Mouse (Mus musculus) testis, postnatal 10 days (tissue): Measurements from ENCODE around the gene Itgal.
"Not testable (repeated sequence)": the region's sequence is repeated elsewhere in the genome, so short reads cannot be mapped to it uniquely, and the experiment has no call there.

Experiments
- DNase-seq: peaks from one replicate; pipeline ENCODE4 v3.0.0; 2021; ENCODE audit warnings: low spot score

The Itgal gene

DNA sequence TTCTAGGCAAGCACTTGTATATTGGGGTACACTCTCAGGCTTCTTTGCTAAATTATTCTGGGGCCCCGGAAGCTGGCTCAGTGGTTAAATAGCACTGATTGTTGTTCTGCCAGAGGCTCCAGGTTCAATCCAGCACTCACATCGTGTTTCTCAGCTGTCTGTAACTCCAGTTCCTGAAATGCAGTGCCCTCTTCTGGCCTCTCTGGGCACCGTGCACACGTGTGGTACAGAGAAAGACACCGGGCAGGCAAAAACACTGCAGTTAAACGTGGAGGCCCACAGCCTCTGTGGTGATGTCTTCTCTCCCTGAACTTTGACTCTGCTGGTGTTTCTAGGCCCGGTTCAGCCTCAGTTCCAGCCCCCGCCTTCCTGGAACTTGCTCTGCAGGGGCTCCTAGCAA, 17.7 kb upstream of the Itgal start:
- peak; percentile 57 for DNase-seq

DNA sequence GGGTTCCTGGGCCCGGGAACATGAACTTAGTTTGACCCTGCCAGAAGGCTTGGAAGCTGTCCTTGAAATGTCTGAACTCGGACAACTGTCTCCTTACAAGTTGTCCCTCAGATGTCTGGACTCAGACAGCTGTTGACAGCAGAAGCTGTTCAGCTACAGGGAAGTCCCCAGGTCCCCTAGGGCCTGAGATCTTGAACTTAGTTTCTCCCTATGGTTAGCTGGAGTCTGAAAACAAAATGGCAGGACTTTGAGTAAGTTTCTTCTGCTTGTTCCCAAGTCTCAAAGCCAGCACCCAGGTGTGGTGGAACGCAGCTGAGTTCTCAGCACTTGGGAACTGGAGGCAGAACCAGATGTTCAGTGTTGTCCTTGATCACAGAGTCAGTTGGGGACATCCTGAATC, 16.0 kb upstream of the Itgal start:
- DNase-seq: no peak

DNA sequence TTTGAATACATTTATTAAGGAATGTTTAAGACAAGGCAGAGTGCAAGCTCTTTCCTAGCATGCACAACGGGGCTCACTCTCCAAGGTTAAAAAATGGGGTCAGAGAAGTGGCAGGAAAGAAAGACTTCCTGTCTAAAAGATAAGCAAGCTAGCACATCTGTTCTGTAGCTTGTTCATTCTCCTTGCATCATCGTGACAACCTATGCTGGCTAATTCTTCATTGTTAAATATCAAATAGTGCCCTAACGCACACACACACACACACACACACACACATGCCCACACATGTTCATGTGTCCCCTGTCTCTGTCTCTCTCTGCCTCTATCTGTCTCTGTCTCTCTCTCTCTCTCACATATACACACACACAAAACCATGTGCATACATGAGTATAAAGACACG, 14.9 kb upstream of the Itgal start:
- DNase-seq: no peak

DNA sequence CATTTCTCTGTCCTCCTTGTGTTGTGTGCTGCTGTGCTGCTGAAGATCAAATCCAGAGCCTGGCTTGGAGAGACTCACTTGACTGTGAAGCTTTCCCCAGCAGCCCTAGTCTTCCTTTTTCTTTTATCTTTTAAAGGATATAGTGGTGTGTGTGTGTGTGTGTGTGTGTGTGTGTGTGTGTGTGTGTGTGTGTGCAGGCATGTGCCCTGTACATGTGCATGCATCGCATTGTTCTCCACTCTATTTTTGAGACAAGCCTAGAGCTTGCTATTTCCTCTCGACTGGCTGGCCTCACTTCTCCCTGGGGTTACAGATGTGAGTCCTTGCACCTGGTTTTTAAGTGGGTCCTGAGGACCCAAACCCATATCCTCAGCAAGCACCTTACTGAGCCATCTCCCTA, 13.9 kb upstream of the Itgal start:
- no peak for DNase-seq

DNA sequence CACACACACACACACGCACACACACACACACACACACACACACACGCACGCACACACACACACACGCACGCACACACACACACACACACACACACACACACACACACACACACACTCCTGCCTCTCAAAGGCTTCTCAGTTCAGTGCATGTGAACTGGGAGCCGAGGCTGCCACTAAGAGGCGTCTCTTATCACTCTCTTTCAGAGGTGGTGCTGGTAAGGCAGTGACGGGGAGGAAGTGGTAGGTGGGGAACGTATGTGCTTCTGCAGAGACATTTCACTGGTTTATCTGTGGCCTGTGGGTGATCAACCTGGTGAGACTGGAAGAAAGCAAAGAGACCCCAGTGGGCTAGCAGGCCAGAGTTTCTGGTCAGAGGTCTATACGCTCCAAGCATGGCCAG, 10.9 kb upstream of the Itgal start:
- DNase-seq: no peak

DNA sequence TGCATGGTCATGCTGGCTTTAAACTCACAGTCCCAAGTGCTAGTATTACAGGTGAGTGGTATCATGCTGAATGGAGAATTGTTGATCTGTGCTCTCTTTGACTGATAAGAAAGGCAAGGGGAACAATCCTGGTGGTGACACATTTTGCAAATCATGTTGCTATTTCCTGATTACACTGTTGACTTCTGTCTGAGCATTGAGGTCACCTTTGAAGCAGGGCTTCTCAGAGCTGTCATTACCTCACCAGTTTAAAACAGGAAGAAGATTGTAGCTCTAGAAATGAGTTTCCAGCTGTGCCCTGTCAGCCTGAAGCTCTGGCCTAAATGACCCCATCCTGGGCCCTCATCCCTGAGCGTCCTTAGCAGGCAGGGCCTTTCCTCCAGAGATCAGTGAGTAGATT, 8.1 kb upstream of the Itgal start:
- no peak for DNase-seq

DNA sequence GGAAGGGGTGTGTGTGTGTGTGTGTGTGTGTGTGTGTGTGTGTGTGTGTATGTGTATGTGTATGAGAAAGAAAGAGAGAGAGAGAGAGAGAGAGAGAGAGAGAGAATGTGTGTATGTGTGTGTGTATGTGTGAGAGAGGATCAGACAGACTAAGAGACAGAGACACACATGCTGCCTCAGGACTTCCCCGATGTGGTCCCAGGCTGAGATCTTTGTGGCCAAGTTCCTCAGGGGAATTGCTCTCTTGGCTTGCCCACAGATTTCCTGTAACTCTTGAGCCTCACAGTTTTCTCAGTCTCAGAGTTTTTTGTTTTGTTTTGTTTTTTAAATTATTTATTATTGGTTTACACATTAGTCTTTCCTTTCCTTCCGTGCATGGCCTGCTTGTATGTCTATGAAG, 6.8 kb upstream of the Itgal start:
- no peak for DNase-seq

DNA sequence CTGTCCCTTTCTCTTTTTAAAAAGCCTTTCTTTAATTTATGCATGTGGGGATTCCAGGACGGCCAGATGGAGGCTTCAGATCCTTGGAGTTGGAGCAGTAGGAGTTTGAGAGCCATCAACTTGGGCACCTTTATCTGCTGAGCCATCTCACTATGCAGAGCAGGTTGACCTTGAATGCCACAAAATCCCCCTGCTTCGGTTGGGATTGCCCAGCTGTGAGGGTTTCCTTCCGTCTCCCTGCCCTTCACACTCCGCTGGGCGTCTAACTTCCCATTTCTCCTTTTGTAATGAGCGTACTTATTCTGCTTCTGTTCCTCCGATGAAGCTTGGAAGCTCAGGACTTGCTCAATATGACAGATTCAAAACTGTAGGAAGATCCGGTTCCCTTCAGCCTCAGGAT, 5.9 kb upstream of the Itgal start:
- no peak for DNase-seq

DNA sequence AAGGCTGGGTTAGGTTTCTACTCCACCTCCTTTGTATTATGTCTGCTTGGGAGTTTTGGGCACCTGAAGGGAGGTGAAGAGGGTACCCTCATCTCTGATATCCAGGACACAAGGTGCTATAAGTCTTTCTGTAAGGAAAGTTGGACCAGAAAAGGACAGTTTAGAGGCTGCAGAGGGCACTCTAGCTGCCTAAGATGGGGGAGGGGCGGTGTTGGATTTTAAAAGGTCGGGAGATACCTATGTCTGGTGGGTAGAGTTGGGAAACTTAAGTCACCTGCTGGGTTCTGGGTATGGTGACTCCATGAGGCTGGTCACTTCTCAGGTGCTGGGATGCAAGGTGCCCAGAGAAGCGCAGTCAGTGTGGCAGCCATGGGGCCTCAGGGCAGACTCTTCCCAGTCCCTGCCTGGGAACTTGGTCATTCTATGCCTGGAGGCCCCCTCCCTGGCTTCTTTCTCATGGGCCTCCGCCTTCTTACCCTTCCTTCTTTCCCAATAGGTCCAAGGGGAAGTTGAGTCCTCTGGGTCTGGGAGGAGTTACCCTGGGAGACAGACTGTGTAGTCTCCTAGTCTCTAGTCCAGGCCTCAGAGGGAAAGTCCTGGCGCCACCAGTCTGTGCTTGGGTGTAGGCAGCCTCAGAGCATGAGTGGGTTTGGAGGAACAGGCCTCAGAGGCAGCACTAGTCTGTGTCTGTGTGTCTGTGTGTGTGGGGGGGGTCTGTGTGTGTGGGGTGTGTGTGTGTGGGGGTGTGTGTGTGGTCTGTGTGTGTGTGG, 911 bp downstream of the Itgal start:
- no peak for DNase-seq

DNA sequence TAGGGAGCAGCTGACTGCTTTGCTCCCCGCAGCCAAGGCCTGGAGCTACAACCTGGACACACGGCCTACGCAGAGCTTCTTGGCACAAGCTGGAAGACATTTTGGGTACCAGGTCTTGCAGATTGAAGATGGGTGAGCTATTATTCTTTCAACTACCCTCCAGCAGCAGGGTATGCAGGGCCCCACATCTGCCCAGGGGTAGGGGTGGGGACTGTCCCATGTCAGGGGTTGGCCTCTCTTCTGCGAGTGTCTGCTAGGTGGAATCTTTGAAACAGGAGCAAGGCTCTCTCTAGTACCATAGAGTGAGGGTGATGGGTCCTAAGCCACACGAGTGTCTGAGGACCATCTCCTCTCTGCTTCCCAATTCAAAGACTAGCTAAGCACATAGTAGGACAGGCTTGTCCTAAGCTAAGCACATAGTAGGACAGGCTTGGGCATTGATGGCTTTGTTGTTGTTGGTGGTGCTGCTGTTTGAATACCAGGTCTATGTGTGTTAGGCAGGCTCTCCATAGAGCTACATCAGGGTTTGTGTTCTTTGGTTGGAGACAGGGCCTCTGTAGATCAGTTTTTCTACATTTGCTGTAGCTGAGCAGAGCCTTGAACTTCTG, 1.6 kb downstream of the Itgal start:
- DNase-seq: no peak

DNA sequence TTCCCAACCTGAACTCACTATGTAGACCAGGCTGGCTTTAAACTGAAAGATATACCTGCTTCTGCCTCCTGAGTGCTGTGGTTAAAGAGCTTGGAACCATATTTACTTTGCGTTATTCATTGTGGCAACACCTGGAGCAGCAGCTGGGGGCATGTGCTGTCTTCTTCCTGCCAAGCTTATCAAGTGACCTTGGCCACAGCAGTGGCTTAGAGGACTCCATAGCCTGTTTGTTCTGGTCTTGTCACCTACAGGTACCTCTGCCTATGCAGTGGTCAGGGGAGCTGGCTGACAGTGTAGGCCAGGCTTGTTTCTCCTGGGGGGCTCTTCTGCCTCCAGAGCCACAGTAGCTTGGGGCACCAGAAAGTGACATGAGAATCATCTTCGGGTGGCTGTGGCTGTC, 12.4 kb downstream of the Itgal start:
- DNase-seq: no peak

DNA sequence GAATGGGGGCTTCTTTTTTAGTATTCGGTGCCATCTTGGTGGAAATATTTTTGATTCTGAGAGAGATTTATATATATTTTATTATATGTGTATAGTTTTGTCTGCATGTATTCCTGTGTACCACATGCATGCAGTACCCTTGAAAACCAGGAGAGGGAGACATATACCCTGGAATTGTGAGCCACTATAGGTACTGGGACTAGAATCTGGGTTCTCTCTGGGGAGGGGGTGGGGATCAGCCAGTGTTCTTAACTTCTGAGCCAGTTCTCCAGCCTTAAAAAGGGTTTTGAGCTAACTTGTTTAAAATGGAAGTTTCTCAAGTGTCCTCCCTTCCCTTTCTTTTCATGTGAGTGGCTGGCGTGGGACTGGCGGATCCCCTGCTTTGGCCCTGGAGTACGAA, 12.8 kb downstream of the Itgal start:
- peak; percentile 59 for DNase-seq

DNA sequence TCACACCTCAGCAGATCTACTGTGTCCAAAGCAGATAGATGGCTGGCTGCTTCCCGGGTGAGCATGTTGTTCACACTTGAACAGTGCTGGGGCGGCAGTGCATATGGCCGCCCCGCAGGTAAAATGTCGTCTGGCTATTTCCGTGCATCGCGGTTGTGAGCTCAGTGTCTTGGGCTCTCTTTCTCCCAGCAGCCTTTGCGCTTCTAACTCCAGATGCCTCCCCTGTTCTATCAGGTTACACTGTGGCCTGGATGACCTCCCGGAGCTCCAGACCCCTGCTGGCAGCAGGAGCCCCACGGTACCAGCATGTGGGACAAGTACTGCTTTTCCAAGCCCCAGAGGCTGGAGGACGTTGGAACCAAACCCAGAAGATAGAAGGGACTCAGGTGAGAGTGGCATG, 13.9 kb downstream of the Itgal start:
- DNase-seq: no peak

DNA sequence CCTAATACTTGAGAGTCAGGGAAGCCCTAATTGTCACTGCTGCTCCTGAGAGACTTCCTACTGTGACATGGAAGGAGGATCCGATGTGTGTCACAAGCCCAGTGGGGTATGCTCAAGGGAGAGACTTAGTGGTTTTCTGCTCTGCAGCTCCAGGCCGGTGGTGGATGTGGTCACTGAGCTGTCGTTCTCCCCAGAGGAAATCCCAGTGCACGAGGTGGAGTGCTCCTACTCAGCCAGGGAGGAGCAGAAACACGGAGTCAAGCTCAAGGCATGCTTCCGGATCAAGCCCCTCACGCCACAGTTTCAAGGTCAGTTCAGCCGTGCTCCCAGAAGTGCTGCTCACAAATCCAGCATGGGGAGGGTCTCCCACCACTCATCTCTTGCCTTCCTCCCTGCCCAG, 17.9 kb downstream of the Itgal start:
- DNase-seq: no peak

DNA sequence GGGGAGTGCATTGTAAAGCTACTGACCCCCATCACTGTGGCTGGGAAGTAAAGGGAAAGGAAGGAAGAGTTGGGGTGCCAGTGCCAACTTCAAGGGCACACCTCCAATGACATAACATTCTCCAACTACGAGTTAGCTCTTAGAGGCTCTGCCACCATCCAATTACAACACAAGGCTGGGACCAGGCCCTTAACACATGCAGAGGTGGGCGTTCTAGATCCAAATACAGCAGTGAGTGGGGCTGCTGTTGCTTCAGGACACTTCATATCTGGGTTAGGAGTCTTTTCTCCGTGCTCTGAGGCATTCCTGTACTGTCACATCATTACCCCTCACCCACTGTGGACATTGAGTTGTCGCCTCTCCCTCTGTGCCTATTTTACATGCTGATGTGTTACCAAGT, 25.0 kb downstream of the Itgal start:
- no peak for DNase-seq

DNA sequence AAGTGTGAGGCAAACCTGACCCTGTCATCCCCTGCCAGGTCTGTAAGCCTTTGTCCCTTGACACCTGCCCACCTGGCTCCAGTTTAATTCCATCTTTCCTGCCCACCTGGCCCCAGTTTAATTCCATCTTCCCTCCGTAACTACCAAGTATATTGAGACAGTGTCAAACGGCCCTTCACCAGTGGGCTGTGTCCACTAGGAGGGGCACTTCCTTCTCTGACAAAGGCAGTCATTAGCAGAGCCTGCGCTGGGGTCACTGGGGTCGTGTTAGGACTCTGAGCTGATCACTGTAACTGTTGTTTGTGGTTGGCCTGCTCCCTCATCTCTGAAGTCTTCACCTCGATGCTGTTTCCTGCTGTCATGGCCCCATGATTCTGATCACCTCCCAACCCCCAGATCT, 26.0 kb downstream of the Itgal start:
- DNase-seq: peak; percentile 67

DNA sequence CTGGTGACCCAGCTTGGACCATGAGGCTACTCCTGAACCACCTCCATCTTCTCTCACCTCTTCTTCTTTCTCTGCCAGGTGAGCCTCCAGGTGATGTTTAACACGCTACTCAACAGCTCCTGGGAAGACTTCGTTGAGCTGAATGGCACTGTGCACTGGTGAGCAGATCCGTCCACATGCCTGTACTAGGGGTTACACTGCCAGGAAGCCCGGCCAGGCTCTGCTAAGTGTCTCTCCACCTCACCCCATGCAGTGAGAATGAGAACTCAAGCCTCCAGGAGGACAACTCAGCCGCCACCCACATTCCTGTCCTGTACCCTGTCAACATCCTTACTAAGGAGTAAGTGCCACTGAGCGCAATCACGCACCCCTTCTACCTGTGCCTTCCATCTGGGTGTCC, 28.9 kb downstream of the Itgal start:
- DNase-seq: no peak

DNA sequence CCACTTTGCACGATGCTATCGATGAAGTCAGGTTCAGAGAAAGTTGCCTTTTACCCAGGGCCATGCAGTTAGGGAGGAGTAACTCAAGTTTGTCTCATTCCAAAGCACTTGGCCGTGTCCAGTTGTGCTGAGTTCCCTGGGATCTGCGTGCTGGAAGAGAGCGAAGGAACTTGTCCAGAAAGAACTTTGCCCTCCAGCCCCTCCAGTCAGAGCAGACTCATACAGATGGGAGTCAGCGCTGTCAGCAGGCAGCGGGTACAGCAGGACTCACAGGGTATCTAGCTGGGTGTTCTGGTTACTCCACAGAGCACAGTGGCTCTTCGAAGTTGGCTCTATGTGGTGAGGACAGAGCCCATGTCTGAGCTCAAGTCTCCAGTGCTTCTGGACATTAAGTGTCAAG, 29.5 kb downstream of the Itgal start:
- DNase-seq: no peak

DNA sequence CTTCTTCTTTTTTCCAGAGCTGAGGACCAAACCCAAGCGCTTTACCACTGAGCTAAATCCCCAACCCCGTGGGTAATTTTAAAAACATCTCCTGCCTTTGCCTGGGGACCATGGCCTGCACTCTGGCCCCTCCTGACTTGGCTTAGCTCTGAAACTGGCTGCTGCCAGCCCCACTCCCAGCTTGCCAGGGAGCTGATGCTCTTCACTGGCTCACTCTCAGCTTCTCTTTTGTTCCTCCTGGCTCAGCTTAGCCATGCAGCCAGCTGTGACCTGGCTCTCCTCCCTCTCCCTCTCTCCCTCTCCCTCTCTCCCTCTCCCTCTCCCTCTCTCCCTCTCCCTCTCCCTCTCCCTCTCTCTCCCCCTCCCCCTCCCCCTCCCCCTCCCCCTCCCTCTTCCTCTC, 30.6 kb downstream of the Itgal start:
- no peak for DNase-seq

DNA sequence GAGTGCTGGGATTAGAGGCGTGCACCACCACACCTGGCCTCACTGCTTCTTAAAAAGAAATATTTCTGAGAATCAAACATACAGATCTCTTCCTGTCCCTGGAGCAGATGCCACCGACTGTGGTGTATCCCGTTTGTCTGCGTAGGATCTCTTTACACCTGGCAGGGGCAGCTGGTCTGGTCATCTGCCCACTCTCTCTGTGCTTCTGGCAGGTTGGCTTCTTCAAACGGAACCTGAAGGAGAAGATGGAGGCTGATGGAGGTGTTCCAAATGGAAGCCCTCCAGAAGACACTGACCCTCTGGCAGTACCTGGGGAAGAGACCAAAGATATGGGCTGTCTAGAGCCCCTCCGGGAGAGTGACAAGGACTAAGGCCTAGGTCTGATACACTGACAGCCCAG, 37.2 kb downstream of the Itgal start:
- DNase-seq: no peak

DNA sequence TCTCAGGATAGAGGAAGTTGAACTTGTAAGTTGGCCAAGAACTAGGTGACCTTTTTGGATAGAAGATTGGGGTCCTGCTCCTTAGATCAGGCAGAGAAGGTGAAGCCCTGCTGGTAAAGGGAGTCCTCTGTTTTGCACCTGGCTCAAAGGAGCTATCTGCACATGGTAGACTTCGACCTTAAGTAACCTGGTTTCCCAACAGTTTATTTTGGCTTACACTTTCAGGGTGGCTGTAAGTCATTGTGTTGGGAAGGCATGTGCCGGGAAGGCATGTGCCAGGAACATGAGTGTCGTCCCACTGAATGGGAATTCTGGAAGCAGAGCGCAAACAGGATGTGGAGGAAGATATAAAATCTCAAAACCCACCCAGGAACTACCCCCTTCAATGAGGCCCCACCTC, 39.5 kb downstream of the Itgal start:
- no peak for DNase-seq

DNA sequence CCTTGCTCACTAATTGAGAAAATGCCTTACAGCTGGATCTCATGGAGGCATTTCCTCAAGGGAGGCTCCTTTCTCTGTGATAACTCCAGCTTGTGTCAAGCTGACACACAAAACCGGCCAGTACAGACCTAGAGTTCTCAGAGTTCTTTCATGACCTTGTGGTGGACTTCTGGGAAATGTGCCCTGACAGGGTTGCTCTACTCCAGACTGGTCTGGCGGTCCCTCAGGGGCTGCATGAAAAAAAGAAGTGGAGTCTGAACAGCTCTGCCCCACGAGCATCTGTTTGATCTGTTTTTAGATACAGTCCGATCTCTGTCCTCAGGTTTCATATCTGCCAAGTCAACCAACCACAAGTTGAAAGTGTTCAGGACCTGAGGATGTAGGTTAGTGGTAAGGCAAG, 41.6 kb downstream of the Itgal start:
- DNase-seq: no peak

DNA sequence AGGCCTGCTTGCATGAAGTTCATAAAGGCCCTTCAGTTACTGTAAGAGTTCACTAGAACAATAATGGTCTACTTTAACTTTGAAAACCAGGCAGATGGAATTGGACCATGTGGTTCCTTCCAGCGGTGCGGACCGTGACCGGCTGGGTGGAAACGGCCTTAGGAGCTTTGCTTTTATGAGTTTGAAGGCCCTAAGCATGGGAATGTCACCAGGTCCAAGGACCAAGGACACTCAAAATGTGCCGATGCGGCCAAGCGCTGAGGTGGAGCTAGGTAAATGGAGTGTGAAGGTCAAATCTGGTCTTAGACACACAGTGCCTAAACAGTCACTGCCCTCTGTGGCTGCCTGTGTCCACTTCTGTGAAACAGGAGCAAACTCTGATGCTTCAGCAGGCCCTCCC, 45.3 kb downstream of the Itgal start:
- DNase-seq: no peak

DNA sequence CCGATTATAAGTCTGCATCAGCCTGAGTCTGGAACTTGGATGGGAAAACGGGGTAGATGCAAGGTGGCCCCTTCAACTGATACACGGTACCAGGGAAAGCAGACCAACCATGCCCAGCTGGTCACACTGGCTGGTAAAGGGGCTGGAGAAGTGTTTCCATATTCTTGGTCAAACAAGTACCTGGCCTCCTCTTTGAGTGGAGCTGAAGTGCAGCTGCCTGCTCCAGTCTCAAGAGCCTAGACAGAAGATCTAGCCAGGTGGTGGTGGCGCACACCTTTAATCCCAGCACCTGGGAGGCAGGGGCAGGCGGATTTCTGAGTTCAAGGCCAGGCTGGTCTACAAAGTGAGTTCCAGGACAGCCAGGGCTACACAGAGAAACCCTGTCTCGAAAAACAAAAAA, 45.8 kb downstream of the Itgal start:
- DNase-seq: not testable (repeated sequence)
